Mouse (Mus musculus) spleen, adult 12 weeks (tissue): ENCODE measurements around the gene Csk.
A peak's percentile ranks its signal among the peaks of the same experiment; 100 is the strongest.

ENCODE experiments used
- DNase-seq: peaks from one replicate; pipeline ENCODE4 v3.0.0; 2022; ENCODE audit warnings: low spot score

Gene Csk

GRCm38 (mm10) chr9:57600620-57601352 is 52.6 kb downstream of the Csk start:
- DNase-seq, result no peak

- no peak for DNase-seq
Measured at GRCm38 (mm10) chr9:57598851-57599563, 54.4 kb downstream of the Csk start.

DNA sequence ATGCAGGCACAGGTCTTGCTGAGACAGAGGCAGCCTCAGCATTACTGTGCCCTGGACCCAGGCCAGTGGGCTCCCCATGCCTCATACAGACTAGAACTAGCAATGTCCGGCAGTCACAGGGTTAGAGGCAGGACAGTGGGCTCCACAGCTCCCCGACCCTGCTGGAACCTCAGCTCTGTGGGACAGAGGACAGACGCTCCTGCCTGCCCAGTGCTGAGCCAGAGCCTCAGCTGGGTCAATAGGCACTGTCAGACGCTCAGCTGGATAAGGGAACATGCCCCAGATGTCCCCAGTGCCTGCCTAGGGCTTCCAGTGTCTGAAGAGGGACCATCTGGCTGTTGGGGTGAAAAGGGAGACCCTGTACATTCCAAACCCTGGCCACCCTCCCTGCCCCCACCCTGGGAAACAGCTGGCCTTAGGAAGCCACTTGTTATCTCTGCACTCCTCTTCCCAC is 55.5 kb downstream of the Csk start:
- no peak for DNase-seq

GRCm38 (mm10) chr9:57597265-57597664 is 56.2 kb downstream of the Csk start:
- no peak for DNase-seq

DNA sequence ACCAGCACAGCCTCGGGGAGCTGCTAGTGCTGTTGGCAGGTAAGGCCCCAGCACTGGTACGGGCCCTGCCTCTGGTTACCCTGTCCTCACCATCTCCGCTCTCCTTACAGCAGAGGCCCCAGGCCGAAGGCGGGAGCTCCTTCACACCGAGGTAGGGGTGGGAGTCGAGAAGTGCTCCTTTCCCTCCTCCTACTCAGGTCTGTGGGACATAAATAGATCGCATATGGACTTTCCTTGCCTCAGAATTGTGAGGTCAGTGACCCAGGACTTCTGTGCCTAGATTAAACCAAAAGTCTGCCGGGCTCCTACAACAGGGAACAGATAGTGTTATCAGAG is 59.3 kb downstream of the Csk start:
- DNase-seq, result no peak

- DNase-seq, result no peak
Measured at GRCm38 (mm10) chr9:57593454-57594173, 59.8 kb downstream of the Csk start.

DNA sequence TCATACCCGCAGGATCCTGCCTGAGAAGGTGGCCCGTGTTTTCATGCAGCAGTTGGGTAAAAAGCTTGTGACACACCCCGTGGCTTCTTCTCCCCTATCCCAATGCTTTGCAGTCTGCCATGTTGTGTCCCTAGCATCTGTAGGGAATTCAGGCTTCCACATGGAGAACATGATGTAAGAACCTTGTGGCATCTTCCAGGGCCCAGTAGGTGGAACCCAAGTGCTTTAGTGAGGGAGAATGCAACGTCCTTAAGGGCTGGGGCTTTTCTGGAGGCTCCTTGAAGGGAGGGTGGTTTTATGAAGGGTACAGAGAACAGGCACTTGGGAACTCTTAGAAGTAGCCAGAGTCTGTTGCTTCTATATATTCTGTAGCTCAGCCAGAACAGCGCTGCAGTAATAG is 62.7 kb downstream of the Csk start:
- no peak for DNase-seq

GRCm38 (mm10) chr9:57589224-57590126 is 64.0 kb downstream of the Csk start, which contains the start of gene Ulk3:
Ulk3 (plus strand) TSS chr9:57589452.
- DNase-seq, result peak; percentile 74

DNA sequence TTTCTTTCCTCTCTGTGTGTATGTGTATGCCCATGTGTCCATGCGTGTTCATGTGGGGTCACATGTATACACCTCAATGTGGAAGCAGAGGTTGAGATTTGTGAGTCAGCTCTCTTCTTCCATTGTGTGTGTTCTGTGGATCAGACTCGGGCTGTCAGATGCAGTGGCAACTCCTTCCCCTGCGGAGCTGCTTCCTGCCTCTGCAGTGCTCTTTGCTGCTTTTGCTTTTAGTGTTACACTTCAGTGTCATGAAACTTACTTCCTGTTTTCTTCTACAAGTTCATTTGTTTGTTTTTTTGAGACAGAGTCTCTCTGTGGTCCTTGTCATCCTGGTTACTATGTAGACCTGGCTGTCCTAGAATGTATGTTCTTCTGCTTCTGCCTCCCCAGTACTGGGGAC is 68.4 kb downstream of the Csk start:
- DNase-seq, result no peak

GRCm38 (mm10) chr9:57577144-57577849 is 76.1 kb downstream of the Csk start:
- DNase-seq, result no peak
